Mouse (Mus musculus) CH12F3 (cell line): ENCODE measurements around the gene Wdr31.

Experiments
- in situ Hi-C: fragments of 300-500 bp; cut with MboI; formaldehyde crosslinking; loops from 2 replicates; pipeline ENCODE4 v1.14.3; 2020; ENCODE audit warnings: low sequenced_read_pairs

Wdr31 gene

GRCm38 (mm10) chr4:62406133-62406532 lies 64.6 kb downstream of the Wdr31 start:
- in situ Hi-C loops, result no loop called here

DNA sequence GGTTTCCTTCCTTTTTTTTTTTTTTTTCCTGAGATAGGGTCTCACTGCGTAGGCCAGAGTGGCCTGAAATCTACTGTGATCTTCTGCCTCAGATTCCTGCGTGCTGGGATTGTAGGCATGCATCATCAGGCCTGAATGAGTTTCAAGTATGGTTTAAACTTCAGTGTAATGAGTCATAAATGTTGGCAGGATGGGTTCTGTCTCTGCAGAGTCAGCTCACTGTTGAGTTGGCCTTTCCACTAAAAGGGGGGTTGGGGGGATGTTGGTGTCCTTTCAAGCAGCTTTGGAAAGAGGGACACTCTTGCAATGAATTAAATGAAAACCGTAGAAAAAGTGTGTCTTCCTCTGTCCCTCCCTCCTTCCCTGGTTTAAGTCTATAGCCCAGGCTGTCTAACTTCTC lies 71.7 kb downstream of the Wdr31 start:
- in situ Hi-C loops, result no loop called here
